Mouse (Mus musculus) liver, postnatal 0 days (tissue): ENCODE measurements around the gene Mepce. TPM values are rescaled to one million over a fixed set of nuclear protein-coding genes. Genes with fewer than 3 reads are reported as not detected.

Source experiments
- ATAC-seq: fragments of 200-750 bp; cut with Nextera tagmentation; 2 replicates; pipeline ENCODE4 v1.8.0; 2017; ENCODE audit warnings: mild to moderate bottlenecking, moderate library complexity
- DNase-seq: peaks from one replicate; pipeline ENCODE4 v3.0.0-alpha.2; 2016
- H3K27ac ChIP-seq: fragments of 300-500 bp; sonication (generic); 2 replicates; pipeline ENCODE4 v1.5.1; 2014; ENCODE audit warnings: antibody characterized with exemption, moderate library complexity, mild to moderate bottlenecking, low read depth
- H3K27me3 ChIP-seq: fragments of 300-500 bp; sonication (generic); 2 replicates; pipeline ENCODE4 v1.6.1; 2014; ENCODE audit warnings: low read length, control low read depth, mixed read lengths; ENCODE audit not compliant: insufficient read depth
- H3K36me3 ChIP-seq: fragments of 300-500 bp; sonication (generic); replicated peaks from 2 replicates; pipeline ENCODE4 v1.6.1; 2014; ENCODE audit warnings: mild to moderate bottlenecking, control low read depth, low read length, moderate library complexity, mixed read lengths; ENCODE audit not compliant: insufficient read depth
- H3K4me1 ChIP-seq: fragments of 300-500 bp; sonication (generic); 2 replicates; pipeline ENCODE4 v1.6.1; 2014; ENCODE audit warnings: antibody characterized with exemption, mild to moderate bottlenecking, control low read depth; ENCODE audit not compliant: insufficient read depth
- H3K4me2 ChIP-seq: fragments of 300-500 bp; sonication (generic); 2 replicates; pipeline ENCODE4 v1.6.1; 2014; ENCODE audit warnings: low read depth, mild to moderate bottlenecking, low read length, moderate library complexity, mixed read lengths
- H3K4me3 ChIP-seq: fragments of 300-500 bp; sonication (generic); 2 replicates; pipeline ENCODE4 v1.5.1; 2014; ENCODE audit warnings: low read depth, low read length
- H3K9ac ChIP-seq: fragments of 300-500 bp; sonication (generic); replicated peaks from 2 replicates; pipeline ENCODE4 v1.6.1; 2014; ENCODE audit warnings: mild to moderate bottlenecking, moderate library complexity
- H3K9me3 ChIP-seq: fragments of 300-500 bp; sonication (generic); 2 replicates; pipeline ENCODE4 v1.6.1; 2016; ENCODE audit warnings: mild to moderate bottlenecking, control low read depth, low read length, mixed read lengths
- CTCF ChIP-seq: sonication (generic); IDR thresholded peaks from 2 replicates; pipeline ENCODE4 v1.5.1; 2016; ENCODE audit warnings: antibody characterized with exemption, low read depth
- EP300 ChIP-seq: IDR thresholded peaks from 2 replicates; pipeline ENCODE4 v1.6.1; 2016; ENCODE audit warnings: antibody characterized with exemption, low read depth, mild to moderate bottlenecking
- WGBS: fragments of 180-500 bp; shearing (Covaris S2); extraction: QIAGEN DNeasy Blood & Tissue Kit; methylation state at CpG from one replicate; pipeline ENCODE4 v1.1.7; 2014; ENCODE audit not compliant: insufficient replicate concordance; 5-methylcytosine and 5-hydroxymethylcytosine counted together
- polyA plus RNA-seq: library from polyadenylated mRNA; unstranded; fragments of >200 nt; fragmentation: Nextera tagmentation; extraction: Ambion mirVana; gene quantifications from 2 replicates; pipeline ENCODE4 v1.2.1, GENCODE M21; 2015

Gene Mepce
- polyA plus RNA-seq, 1 experiment from 2014 or later = 5.0 TPM

GRCm38 (mm10) chr5:137785164-137786031 lies 2.1 kb downstream of the Mepce start:
- WGBS = 2% methylated on average over 49 of the region's 62 CpGs
- peak overlapping the region; percentile 83 for H3K4me2 ChIP-seq
- peak overlapping the region; percentile 73 for H3K4me3 ChIP-seq
- TF ChIP-seq CTCF = no peak
- no peak for TF ChIP-seq EP300
- peak overlapping the region; percentile 83 for H3K9ac ChIP-seq
- peak; percentile 47 for DNase-seq
- H3K27ac ChIP-seq = peak overlapping the region; percentile 100
- H3K27me3 ChIP-seq = no peaks in the 10 kb centered on the region
- H3K36me3 ChIP-seq = peaks cover 41% of the 10 kb centered on the region
- peaks cover 24% of the 10 kb centered on the region for H3K4me1 ChIP-seq
- peak; percentile 7; the same call in 1 of the 2 replicates for ATAC-seq
- H3K9me3 ChIP-seq = no peaks in the 10 kb centered on the region

GRCm38 (mm10) chr5:137784546-137784945 lies 2.9 kb downstream of the Mepce start:
- WGBS = 67% methylated on average over 14 of the region's 14 CpGs
- peak overlapping the region; percentile 73 for H3K4me3 ChIP-seq
- no peaks in the 10 kb centered on the region for H3K9me3 ChIP-seq
- DNase-seq (peak; percentile 20), ATAC-seq (no peak)
- H3K4me1 ChIP-seq = peaks cover 31% of the 10 kb centered on the region
- H3K9ac ChIP-seq = peak overlapping the region; percentile 83
- H3K36me3 ChIP-seq = peaks cover 45% of the 10 kb centered on the region
- no peaks in the 10 kb centered on the region for H3K27me3 ChIP-seq
- TF ChIP-seq EP300 (no peak), CTCF (no peak)
- peak overlapping the region; percentile 100; the same call in 1 of the 2 replicates for H3K27ac ChIP-seq
- H3K4me2 ChIP-seq = peak overlapping the region; percentile 83

GRCm38 (mm10) chr5:137783901-137784540 lies 3.4 kb downstream of the Mepce start:
- peak overlapping the region; percentile 83 for H3K9ac ChIP-seq
- H3K4me1 ChIP-seq = peaks cover 34% of the 10 kb centered on the region
- H3K4me2 ChIP-seq = peak overlapping the region; percentile 83
- no peak for DNase-seq
- no peak for ATAC-seq
- no peaks in the 10 kb centered on the region for H3K27me3 ChIP-seq
- no peaks in the 10 kb centered on the region for H3K9me3 ChIP-seq
- peaks cover 45% of the 10 kb centered on the region for H3K36me3 ChIP-seq
- 58% methylated on average over 9 of the region's 9 CpGs for WGBS
- H3K4me3 ChIP-seq = peak overlapping the region; percentile 73
- 0 out of 2 replicates have a peak overlapping the region, but pooled peaks have one; percentile 100 for H3K27ac ChIP-seq
- TF ChIP-seq CTCF = no peak
- TF ChIP-seq EP300 = no peak

GRCm38 (mm10) chr5:137782776-137783522 lies 4.5 kb downstream of the Mepce start:
- no peaks in the 10 kb centered on the region for H3K27me3 ChIP-seq
- H3K27ac ChIP-seq = no peak overlapping the region
- no peaks in the 10 kb centered on the region for H3K9me3 ChIP-seq
- H3K9ac ChIP-seq = no peak overlapping the region
- H3K4me3 ChIP-seq = peak overlapping the region; percentile 5; the same call in 1 of the 2 replicates
- peaks cover 34% of the 10 kb centered on the region for H3K4me1 ChIP-seq
- peaks cover 45% of the 10 kb centered on the region for H3K36me3 ChIP-seq
- TF ChIP-seq EP300 (no peak), CTCF (no peak)
- H3K4me2 ChIP-seq = peak overlapping the region; percentile 83; the same call in 1 of the 2 replicates
- WGBS = 80% methylated on average over 13 of the region's 13 CpGs
- DNase-seq (no peak), ATAC-seq (no peak)

- DNase-seq (no peak), ATAC-seq (no peak)
- Histone ChIP-seq H3K27ac (no peak overlapping the region), H3K4me3 (no peak overlapping the region), H3K4me2 (no peak overlapping the region), H3K9ac (no peak overlapping the region), H3K27me3 (no peaks in the 10 kb centered on the region), H3K4me1 (peaks cover 33% of the 10 kb centered on the region), H3K9me3 (no peaks in the 10 kb centered on the region), H3K36me3 (peaks cover 45% of the 10 kb centered on the region)
- TF ChIP-seq EP300 (no peak), CTCF (no peak)
- WGBS = 90% methylated on average over 7 of the region's 7 CpGs
These were observed 5.8 kb downstream of the Mepce start for GRCm38 (mm10) chr5:137781661-137782060.
